Mouse (Mus musculus): ENCODE data around the gene Atp8b4. TPM values are rescaled to one million over a fixed set of nuclear protein-coding genes. Genes with fewer than 3 reads are reported as not detected.
"Not testable (repeated sequence)": the region's sequence is repeated elsewhere in the genome, so short reads cannot be mapped to it uniquely, and the experiment has no call there.

The Atp8b4 gene
- 0.14 and 0.15 TPM in 2 replicates for polyA plus RNA-seq (2016; fragmentation: Nextera tagmentation; extraction: Ambion mirVana)

DNA sequence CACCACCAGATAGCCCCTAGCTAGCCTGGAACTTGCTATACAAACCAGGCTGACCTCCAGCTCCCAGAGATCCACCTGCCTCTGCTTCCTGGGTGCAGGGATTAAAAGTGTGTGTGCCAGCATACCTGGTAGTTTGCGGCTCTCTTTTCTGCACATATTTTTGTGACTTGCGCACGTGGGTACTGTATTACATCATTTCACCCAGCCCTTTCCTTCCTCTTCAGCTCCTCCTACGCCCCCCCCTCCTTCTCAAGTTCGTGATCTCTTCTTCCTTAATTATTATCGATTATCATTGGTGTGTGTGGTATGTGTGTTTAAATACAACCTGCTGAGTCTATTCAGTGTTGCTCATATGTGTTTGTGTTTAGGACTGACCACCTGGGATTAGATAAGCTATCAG, at the start of gene Atp8b4:
Atp8b4 (minus strand) TSS at position 154 of the 400 bp plus-strand sequence.
- Histone ChIP-seq H3K4me1 (replicated peaks) (no peaks in the 10 kb centered on the region), H3K9ac (no peak within 1 kb of the TSS), H3K27me3 (replicated peaks) (no peaks in the 10 kb centered on the region), H3K4me3 (no peak within 1 kb of the TSS), H3K36me3 (no peaks in the 10 kb centered on the region), H3K27ac (ENCODE audit: poor library complexity, severe bottlenecking) (no peak within 1 kb of the TSS), H3K9me3 (replicated peaks) (no peaks in the 10 kb centered on the region), H3K4me2 (no peak within 1 kb of the TSS)
- 80% methylated on average over 6 of the region's 6 CpGs for WGBS
- ATAC-seq (ENCODE audit: insufficient number of reproducible peaks, low FRiP score): no peak

DNA sequence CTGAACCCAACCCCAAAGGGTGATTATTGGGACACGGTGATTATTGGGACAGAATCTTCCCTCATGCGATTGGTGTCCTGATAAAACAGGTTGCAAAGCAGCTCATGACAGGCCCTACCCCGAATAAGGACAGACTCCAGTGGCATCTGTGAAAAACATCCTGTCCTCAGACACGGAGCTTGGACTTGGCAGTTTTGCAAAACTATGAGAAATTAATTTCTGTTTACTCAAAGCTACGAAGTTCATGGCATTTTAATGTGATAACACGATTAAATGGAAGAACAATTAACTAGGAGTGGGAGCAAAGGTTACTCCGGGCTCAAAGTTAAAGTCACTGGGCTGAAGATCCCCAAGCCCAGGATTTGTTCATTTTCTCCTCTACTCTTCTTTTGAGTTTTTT, 49.2 kb upstream of the Atp8b4 start:
- no peak overlapping the region for H3K27ac ChIP-seq (ENCODE audit: poor library complexity, severe bottlenecking)
- no peak overlapping the region for H3K4me2 ChIP-seq
- H3K4me3 ChIP-seq: no peak overlapping the region
- no peak overlapping the region for H3K9ac ChIP-seq
- peaks cover 13% of the 10 kb centered on the region for H3K4me1 ChIP-seq (replicated peaks)
- no peak for ATAC-seq (ENCODE audit: insufficient number of reproducible peaks, low FRiP score)
- WGBS: 77% methylated on average over 7 of the region's 7 CpGs
- H3K27me3 ChIP-seq (replicated peaks): peaks cover 51% of the 10 kb centered on the region
- H3K36me3 ChIP-seq: no peaks in the 10 kb centered on the region
- H3K9me3 ChIP-seq (replicated peaks): no peaks in the 10 kb centered on the region

DNA sequence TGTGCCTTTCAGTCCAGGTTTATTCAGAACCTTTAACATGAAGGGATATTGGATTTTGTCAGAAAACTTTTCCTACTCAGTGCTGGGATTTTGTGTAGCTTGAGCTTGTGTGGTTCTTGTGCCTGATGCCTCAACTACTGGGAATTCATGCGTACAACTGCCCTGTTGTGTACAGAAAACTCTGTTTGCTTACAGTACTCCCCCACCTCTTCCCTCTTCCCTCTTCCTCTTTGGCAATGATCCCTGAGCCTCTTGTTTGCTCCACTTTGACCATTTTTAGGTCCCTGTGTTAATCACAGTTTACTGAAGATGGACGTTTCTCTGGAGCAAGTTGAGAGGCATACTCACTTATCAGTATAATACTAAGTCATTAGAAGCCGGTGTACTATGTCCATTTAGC, 45.9 kb upstream of the Atp8b4 start:
- Histone ChIP-seq H3K36me3 (no peaks in the 10 kb centered on the region), H3K9me3 (replicated peaks) (no peaks in the 10 kb centered on the region), H3K4me2 (no peak overlapping the region), H3K27me3 (replicated peaks) (peaks cover 19% of the 10 kb centered on the region), H3K4me1 (replicated peaks) (no peaks in the 10 kb centered on the region), H3K4me3 (no peak overlapping the region), H3K9ac (no peak overlapping the region), H3K27ac (ENCODE audit: poor library complexity, severe bottlenecking) (no peak overlapping the region)
- 74% methylated on average over 3 of the region's 3 CpGs for WGBS
- no peak for ATAC-seq (ENCODE audit: insufficient number of reproducible peaks, low FRiP score)

DNA sequence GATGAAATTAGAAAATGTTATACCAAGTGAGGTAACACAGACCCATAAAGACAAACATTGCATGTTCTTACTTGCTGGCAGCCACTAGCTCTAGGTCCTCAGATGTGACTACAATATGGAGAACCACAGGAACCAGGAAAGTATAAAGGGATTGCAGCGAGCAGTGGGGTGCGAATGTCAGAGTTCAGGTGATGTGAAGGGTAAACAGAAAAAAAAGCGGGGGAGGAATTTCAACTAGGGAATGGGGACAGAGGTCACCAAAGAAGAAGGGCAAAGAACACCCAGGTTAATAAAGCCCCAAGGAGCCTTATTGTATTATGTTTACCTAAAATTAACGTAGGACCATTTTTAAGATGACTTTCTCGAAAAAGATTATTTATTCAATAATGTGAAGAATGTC, 44.8 kb upstream of the Atp8b4 start:
- no peaks in the 10 kb centered on the region for H3K9me3 ChIP-seq (replicated peaks)
- no peak overlapping the region for H3K4me2 ChIP-seq
- H3K27ac ChIP-seq (ENCODE audit: poor library complexity, severe bottlenecking): no peak overlapping the region
- ATAC-seq (ENCODE audit: insufficient number of reproducible peaks, low FRiP score): no peak
- peaks cover 10% of the 10 kb centered on the region for H3K27me3 ChIP-seq (replicated peaks)
- 63% methylated on average over 5 of the region's 5 CpGs for WGBS
- H3K4me1 ChIP-seq (replicated peaks): peaks cover 4% of the 10 kb centered on the region; the same call in 1 of the 2 replicates
- no peak overlapping the region for H3K9ac ChIP-seq
- H3K36me3 ChIP-seq: no peaks in the 10 kb centered on the region
- H3K4me3 ChIP-seq: no peak overlapping the region

DNA sequence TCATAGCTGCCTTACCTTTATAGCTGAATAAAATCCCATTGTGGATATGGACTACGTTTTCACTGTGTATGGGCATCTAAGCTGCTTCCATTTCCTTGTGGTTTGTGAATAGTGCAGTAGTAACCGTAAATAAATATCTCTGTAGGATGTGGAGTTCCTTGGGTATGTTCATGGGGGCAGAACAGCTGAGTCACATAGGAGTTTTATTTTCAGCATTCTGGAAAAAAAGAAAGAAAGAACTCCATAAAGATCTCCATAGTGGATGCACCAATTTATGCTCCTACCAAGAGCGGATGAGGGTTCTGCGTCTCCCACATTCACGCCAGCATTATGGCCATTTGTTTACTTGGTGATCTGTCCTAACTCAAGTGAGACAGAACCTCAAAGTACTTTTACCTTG, 41.7 kb upstream of the Atp8b4 start:
- Histone ChIP-seq H3K4me2 (no peak overlapping the region), H3K4me3 (no peak overlapping the region), H3K9me3 (replicated peaks) (no peaks in the 10 kb centered on the region), H3K27me3 (replicated peaks) (no peaks in the 10 kb centered on the region), H3K27ac (ENCODE audit: poor library complexity, severe bottlenecking) (no peak overlapping the region), H3K9ac (no peak overlapping the region), H3K36me3 (no peaks in the 10 kb centered on the region), H3K4me1 (replicated peaks) (peaks cover 4% of the 10 kb centered on the region; the same call in 1 of the 2 replicates)
- ATAC-seq (ENCODE audit: insufficient number of reproducible peaks, low FRiP score): no peak
- WGBS: 84% methylated on average over 5 of the region's 5 CpGs

DNA sequence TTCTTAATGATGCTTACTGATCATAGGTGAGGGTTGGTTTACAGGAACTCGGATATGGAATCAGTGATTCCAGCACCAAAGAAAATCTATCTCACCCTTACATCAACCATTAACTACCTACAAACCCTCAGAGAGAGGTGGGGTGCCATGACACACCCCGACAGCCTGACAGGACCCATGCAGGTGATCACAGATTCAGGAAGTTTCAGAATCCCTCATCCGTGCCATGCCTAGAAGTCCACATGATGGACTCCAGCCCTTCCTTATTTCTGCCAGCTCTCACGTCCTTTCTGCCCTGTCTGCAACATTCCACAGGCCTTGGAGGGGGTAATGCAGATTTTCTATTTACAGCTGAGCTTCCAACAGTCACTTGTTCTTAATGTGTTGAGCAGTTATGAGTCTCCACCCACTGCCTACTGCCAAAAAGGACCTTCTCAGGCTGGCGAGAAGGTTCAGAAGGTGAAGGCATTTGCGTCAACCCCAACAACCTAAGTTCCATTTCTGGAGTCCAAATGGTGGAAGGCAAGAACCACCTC, 40.0 kb upstream of the Atp8b4 start:
- ATAC-seq (ENCODE audit: insufficient number of reproducible peaks, low FRiP score): no peak
- no peak overlapping the region for H3K4me3 ChIP-seq
- no peak overlapping the region for H3K9ac ChIP-seq
- no peak overlapping the region for H3K4me2 ChIP-seq
- no peaks in the 10 kb centered on the region for H3K27me3 ChIP-seq (replicated peaks)
- H3K36me3 ChIP-seq: no peaks in the 10 kb centered on the region
- WGBS: 63% methylated on average over 6 of the region's 6 CpGs
- no peak overlapping the region for H3K27ac ChIP-seq (ENCODE audit: poor library complexity, severe bottlenecking)
- no peaks in the 10 kb centered on the region for H3K9me3 ChIP-seq (replicated peaks)
- H3K4me1 ChIP-seq (replicated peaks): peaks cover 4% of the 10 kb centered on the region; the same call in 1 of the 2 replicates

DNA sequence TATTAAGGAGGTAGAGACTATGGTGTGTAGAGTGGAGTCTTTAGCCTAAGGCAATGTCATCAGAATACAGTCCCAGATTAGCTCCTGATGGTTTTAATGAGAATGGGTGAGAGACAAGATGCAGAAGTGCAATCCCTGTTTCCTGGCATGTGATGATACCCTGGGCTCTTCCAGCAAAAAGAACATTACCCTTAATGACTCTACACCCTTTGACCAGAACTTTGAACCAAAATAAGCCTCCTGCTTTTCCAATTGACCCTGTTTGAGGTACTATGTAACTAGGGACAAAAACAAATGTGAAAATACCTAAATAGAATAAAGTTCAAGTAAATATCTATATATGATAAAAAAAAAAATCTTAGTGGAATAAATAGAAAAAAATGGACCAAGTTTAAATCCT, 37.2 kb upstream of the Atp8b4 start:
- H3K27me3 ChIP-seq (replicated peaks): no peaks in the 10 kb centered on the region
- no peak overlapping the region for H3K4me2 ChIP-seq
- H3K36me3 ChIP-seq: no peaks in the 10 kb centered on the region
- no peak overlapping the region for H3K9ac ChIP-seq
- H3K4me1 ChIP-seq (replicated peaks): peaks cover 4% of the 10 kb centered on the region; the same call in 1 of the 2 replicates
- no peak for ATAC-seq (ENCODE audit: insufficient number of reproducible peaks, low FRiP score)
- H3K4me3 ChIP-seq: no peak overlapping the region
- no peak overlapping the region for H3K27ac ChIP-seq (ENCODE audit: poor library complexity, severe bottlenecking)
- H3K9me3 ChIP-seq (replicated peaks): 0 out of 2 replicates have a peak, but pooled peaks cover 4% of the 10 kb centered on the region

DNA sequence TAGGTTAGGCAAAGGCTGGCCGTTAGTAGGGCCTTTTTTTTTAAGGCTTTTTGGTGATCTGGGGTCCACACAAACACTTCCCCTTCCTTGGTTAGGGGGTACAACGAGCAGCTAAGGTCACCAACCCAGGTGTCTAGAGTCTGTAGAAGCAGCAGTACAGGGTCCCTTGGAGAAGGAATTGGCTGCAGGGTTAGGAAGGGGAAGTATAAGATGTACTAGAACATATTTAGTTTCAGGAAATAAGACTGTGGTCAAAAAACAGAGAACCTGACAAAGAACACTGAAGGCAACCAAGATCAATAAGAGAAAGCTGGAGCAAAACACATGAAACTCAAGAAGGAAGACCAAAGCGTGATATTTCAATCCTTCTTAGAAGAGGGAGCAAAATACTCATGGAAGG, 30.1 kb upstream of the Atp8b4 start:
- no peak overlapping the region for H3K4me2 ChIP-seq
- H3K9me3 ChIP-seq (replicated peaks): peaks cover 4% of the 10 kb centered on the region; the same call in 1 of the 2 replicates
- 73% methylated on average over 3 of the region's 3 CpGs for WGBS
- H3K9ac ChIP-seq: no peak overlapping the region
- H3K27ac ChIP-seq (ENCODE audit: poor library complexity, severe bottlenecking): no peak overlapping the region
- H3K4me1 ChIP-seq (replicated peaks): 0 out of 2 replicates have a peak, but pooled peaks cover 7% of the 10 kb centered on the region
- no peaks in the 10 kb centered on the region for H3K27me3 ChIP-seq (replicated peaks)
- no peak overlapping the region for H3K4me3 ChIP-seq
- no peaks in the 10 kb centered on the region for H3K36me3 ChIP-seq
- ATAC-seq (ENCODE audit: insufficient number of reproducible peaks, low FRiP score): no peak

DNA sequence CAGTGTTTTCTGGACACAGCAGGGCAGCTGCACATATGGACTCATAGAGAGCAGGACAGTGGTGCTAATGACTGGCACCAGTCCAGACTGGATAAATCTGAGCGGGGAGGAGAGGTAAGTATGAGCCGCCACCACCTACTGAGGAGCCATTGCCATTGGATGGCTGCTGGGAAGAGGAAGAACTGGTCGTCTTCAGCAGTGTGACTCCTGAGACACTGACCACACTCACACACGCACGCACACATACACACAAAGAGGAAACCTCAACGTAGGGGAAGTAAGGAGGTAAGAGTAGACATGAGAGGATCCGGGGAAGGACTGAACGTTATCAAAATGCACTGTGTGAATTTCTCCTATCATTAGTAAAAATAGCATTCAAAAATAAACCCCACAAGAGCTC, 27.0 kb upstream of the Atp8b4 start:
- H3K27me3 ChIP-seq (replicated peaks): no peaks in the 10 kb centered on the region
- H3K4me1 ChIP-seq (replicated peaks): 0 out of 2 replicates have a peak, but pooled peaks cover 7% of the 10 kb centered on the region
- no peaks in the 10 kb centered on the region; the same call in 1 of the 2 replicates for H3K9me3 ChIP-seq (replicated peaks)
- no peak overlapping the region for H3K27ac ChIP-seq (ENCODE audit: poor library complexity, severe bottlenecking)
- WGBS: 79% methylated on average over 8 of the region's 8 CpGs
- no peak for ATAC-seq (ENCODE audit: insufficient number of reproducible peaks, low FRiP score)
- no peaks in the 10 kb centered on the region for H3K36me3 ChIP-seq
- no peak overlapping the region for H3K4me2 ChIP-seq
- no peak overlapping the region for H3K9ac ChIP-seq
- no peak overlapping the region for H3K4me3 ChIP-seq

DNA sequence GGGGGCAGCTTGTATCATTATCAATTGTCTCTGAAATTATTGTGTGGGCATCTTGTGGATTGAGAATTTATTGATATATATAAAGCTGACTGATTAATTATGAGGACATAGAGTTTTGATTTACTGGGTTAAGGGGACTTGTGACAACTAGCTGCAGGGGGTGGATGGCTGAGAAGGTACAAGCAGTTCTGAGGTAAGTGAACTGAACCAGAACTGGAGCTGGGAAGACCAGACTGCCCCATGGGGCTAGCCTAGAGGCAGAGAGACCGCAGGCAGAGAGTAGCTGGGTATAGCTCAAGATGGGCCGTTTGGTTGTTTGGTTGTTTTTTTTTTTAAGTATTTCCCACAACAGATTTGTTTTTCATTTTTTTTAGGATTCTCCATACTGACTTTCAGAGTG, 23.8 kb upstream of the Atp8b4 start:
- Histone ChIP-seq H3K36me3 (no peaks in the 10 kb centered on the region), H3K4me1 (replicated peaks) (peaks cover 6% of the 10 kb centered on the region), H3K9me3 (replicated peaks) (no peaks in the 10 kb centered on the region; the same call in 1 of the 2 replicates), H3K27ac (ENCODE audit: poor library complexity, severe bottlenecking) (no peak overlapping the region), H3K4me2 (no peak overlapping the region), H3K4me3 (no peak overlapping the region), H3K9ac (no peak overlapping the region), H3K27me3 (replicated peaks) (no peaks in the 10 kb centered on the region)
- ATAC-seq (ENCODE audit: insufficient number of reproducible peaks, low FRiP score): no peak
- 81% methylated on average over 2 of the region's 2 CpGs for WGBS

DNA sequence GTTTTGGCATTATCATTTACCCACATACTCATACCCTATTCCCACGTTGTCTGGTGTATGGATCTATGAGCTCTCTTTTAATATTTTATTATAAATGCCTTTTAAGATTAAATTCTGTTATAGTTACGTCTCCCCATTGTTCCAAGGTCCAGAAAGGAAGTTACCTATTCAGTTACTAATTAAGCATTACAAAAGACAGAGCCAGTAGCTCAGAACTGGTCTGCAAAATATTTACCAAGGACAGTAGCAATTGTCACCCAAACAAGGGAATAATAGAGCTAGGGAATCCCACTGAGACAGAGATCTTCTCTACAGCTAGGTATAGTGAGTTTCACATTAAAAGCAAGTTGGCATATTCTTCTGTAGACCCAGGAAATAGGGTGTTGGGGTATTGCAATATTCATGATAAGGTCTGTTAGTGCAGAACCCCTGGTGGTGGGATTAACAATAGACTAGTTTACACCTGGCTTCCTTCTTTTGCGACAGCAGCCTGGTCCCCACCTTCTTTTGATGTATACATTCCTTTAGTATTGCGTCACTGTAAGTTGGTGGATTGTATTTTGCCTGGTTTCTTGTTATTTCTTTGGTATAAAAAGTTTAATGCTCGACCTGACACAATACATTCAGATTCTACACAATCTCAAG, 22.7 kb upstream of the Atp8b4 start:
- H3K27ac ChIP-seq (ENCODE audit: poor library complexity, severe bottlenecking); H3K27me3 ChIP-seq (replicated peaks); H3K36me3 ChIP-seq; H3K9me3 ChIP-seq (replicated peaks); ATAC-seq (ENCODE audit: insufficient number of reproducible peaks, low FRiP score); H3K9ac ChIP-seq; H3K4me3 ChIP-seq; H3K4me2 ChIP-seq; H3K4me1 ChIP-seq (replicated peaks): not testable (repeated sequence)
- WGBS: 63% methylated on average over 5 of the region's 5 CpGs

DNA sequence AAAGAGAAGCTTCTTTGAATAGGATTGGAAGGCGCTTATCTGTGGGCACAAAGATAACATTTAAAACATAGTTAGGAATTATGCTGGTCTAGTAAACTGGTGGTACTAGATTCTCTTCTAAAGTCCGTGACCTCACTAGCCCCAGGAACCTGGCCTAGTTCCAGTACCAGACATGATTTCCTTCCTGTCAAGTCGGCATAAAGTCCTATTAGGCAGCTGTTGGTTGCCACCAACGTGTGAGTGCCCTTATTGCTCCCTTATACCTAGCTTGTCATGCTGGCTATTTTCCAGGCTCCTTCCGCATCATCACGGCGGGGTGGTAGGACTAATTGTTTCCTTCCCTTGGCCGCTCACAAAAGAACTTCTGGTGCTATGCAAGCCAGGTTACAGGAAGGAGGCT, 21.6 kb upstream of the Atp8b4 start:
- H3K9ac ChIP-seq: no peak overlapping the region
- no peaks in the 10 kb centered on the region for H3K27me3 ChIP-seq (replicated peaks)
- no peak overlapping the region for H3K4me2 ChIP-seq
- H3K27ac ChIP-seq (ENCODE audit: poor library complexity, severe bottlenecking): no peak overlapping the region
- WGBS: 63% methylated on average over 8 of the region's 8 CpGs
- ATAC-seq (ENCODE audit: insufficient number of reproducible peaks, low FRiP score): no peak
- no peak overlapping the region for H3K4me3 ChIP-seq
- H3K4me1 ChIP-seq (replicated peaks): peaks cover 6% of the 10 kb centered on the region
- no peaks in the 10 kb centered on the region for H3K36me3 ChIP-seq
- no peaks in the 10 kb centered on the region for H3K9me3 ChIP-seq (replicated peaks)

Data from heart, embryonic 12.5 days (tissue).